Mouse (Mus musculus) splenic B cell, adult 2 months (primary cell): Measurements from ENCODE around the gene Hsph1.
A peak's percentile ranks its signal among the peaks of the same experiment; 100 is the strongest.

Source experiments
- DNase-seq: peaks from one replicate; pipeline ENCODE4 v3.0.0-alpha.2; 2011; ENCODE audit warnings: low read depth, low spot score
- H3K27me3 ChIP-seq: 2 replicates; pipeline ENCODE4 v1.6.1; 2012; ENCODE audit warnings: mild to moderate bottlenecking, low read length, moderate library complexity, mixed read lengths; ENCODE audit not compliant: control insufficient read depth, poor library complexity, insufficient read depth, severe bottlenecking
- H3K36me3 ChIP-seq: 2 replicates; pipeline ENCODE4 v1.6.1; 2012; ENCODE audit warnings: mild to moderate bottlenecking, low read length, moderate library complexity, mixed read lengths; ENCODE audit not compliant: control insufficient read depth, poor library complexity, insufficient read depth, severe bottlenecking

Gene Hsph1

DNA sequence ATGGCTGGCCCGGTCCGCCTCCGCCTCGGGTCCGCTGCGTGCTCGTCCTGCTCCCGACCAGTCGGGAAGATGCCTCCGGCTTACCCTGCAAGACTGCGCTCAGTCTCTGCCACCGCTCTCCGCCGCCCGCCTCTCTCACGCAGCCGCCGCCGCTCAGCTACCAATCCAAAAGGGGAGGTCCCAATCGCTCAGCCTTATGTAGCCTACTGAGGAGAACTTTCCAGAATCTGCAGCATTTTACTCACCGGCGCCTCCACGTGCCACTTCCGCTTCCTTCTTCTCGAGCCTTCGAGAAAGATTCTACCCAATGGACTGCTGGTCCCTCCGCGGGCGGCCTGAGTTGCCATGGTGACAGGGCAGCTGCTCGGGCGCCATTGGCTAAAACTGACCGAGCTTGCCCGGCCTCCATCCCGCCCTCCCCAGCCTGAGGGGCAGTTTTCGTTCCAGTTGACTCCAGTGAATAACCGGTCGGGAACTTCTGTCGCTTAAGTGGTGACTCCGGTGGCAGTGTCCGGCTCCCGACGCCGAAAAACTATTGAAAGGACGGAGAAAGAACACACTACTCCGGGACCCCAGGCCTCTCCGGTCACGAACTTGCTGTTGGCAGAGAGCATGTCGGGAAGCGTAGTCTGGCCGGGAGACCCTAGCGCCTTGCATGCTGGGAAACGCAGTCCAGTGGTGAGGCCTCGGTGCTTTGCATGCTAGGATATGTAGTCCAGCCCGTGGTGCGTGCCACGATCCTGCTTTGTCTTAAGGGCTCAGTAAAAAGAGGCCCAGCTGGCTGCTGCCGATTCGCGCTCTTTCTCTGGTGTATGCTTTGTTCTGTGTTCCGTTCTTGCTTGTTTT, at the start of gene Hsph1:
TSS of gene Hsph1 (minus strand) at position 302 of the 846 bp plus-strand sequence.
- Histone ChIP-seq H3K27me3 (no peaks in the 10 kb centered on the region), H3K36me3 (peaks cover 4% of the 10 kb centered on the region; the same call in 1 of the 2 replicates)
- DNase-seq: peak; percentile 99

- DNase-seq: no peak
- H3K36me3 ChIP-seq: no peaks in the 10 kb centered on the region
- no peaks in the 10 kb centered on the region for H3K27me3 ChIP-seq
Measured at GRCm38 (mm10) chr5:149680946-149681345, 44.8 kb upstream of the Hsph1 start.

- DNase-seq: no peak
- H3K36me3 ChIP-seq: no peaks in the 10 kb centered on the region
- H3K27me3 ChIP-seq: no peaks in the 10 kb centered on the region
Measured at GRCm38 (mm10) chr5:149679886-149680285, 43.7 kb upstream of the Hsph1 start.

DNA sequence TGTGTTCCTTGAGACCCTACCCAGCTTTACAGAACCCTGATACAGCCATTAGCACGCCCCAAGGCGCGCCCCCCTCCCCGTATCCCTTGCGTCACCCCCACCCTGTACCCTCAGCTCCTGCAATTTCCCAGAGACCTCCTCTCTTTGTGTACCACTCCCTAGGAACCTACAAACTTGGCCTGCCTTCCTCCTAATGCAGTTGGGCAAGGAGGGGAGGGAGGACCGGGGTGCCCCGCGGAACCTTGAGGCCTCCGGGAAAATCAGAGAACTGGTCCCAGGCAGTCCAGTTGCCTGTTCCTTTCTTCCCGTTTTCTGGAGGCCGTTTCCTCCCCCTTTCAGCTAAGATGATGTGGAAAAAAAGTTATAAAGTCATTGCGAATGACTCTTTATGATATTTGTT, 43.2 kb upstream of the Hsph1 start:
- no peaks in the 10 kb centered on the region for H3K27me3 ChIP-seq
- H3K36me3 ChIP-seq: no peaks in the 10 kb centered on the region
- no peak for DNase-seq

- Histone ChIP-seq H3K36me3 (no peaks in the 10 kb centered on the region), H3K27me3 (no peaks in the 10 kb centered on the region)
- DNase-seq: no peak
Measured at GRCm38 (mm10) chr5:149678990-149679348, 42.8 kb upstream of the Hsph1 start.

DNA sequence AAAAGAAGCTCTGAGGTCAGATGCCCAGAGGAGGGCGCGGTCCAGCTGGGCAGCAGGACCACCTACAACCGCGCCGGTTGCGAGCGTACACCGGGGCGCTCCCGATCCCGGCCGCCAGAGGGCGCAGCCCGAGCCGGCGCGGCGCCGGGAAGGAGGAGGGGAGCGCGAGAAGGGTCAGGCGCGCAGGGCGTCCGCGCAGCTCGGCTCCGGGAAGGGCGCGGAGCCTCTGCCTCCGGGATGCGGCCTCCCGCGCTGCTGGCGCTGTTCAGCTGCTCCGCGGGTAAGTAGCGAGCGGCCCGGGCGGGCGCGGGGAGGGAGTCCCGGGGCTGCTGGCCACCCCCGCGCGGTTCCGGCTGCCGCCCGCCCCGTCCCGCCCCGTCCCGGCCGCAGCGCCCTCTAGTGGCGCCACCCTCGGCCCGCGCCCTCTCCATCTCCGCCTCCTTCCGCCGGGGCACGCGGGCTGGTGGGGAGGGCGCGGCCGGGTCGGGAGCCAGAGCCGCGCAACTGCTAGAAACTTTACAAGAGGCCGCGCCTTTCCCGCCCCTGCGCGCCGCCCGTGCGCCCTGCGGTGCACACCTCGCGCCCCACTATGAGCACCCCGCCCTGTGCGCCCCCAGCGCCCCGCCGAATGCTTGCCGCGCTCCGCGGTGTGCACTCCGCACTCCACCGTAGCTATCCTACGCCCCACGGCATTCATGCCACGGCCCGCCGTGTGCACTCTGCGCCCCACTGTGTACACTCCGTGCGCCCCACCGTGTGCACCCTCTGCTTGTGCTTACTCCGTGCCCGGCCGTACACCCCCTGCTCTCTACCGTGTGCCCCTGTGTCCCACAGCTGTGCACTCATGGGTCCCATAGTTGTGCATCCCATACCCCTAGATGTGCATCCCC, 42.2 kb upstream of the Hsph1 start, which contains the start of gene B3glct:
TSS of gene B3glct (plus strand) at position 131 of the 890 bp plus-strand sequence.
- no peaks in the 10 kb centered on the region for H3K36me3 ChIP-seq
- peak; percentile 90 for DNase-seq
- H3K27me3 ChIP-seq: no peaks in the 10 kb centered on the region

- Histone ChIP-seq H3K36me3 (no peaks in the 10 kb centered on the region), H3K27me3 (no peaks in the 10 kb centered on the region)
- DNase-seq: no peak
Measured at GRCm38 (mm10) chr5:149677196-149677595, 41.0 kb upstream of the Hsph1 start.

GRCm38 (mm10) chr5:149663417-149663816, 27.2 kb upstream of the Hsph1 start:
- no peak for DNase-seq
- H3K27me3 ChIP-seq: no peaks in the 10 kb centered on the region
- H3K36me3 ChIP-seq: no peaks in the 10 kb centered on the region

- Histone ChIP-seq H3K36me3 (no peaks in the 10 kb centered on the region), H3K27me3 (no peaks in the 10 kb centered on the region)
- DNase-seq: no peak
Measured at GRCm38 (mm10) chr5:149662980-149663379, 26.8 kb upstream of the Hsph1 start.

- no peaks in the 10 kb centered on the region for H3K36me3 ChIP-seq
- H3K27me3 ChIP-seq: no peaks in the 10 kb centered on the region
- DNase-seq: no peak
Measured at GRCm38 (mm10) chr5:149661428-149661827, 25.3 kb upstream of the Hsph1 start.

DNA sequence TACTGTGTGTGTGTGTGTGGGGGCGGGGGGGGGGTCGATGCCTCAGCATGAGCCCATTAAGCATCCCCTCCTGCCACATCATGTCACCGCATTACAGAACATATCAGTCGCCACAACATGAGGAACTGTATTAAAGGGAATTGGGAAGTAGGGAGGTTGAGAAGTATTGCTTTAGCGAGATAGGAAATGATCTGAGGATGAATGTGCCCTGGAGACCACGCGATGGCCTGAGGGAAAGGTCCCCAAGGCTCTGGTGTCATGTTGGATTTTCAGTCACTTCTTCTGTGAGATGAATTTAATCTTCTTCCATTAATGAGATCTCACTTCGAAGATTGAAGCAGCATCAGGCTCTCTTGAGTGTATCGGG, 23.2 kb upstream of the Hsph1 start:
- Histone ChIP-seq H3K27me3 (no peaks in the 10 kb centered on the region), H3K36me3 (no peaks in the 10 kb centered on the region)
- no peak for DNase-seq

DNA sequence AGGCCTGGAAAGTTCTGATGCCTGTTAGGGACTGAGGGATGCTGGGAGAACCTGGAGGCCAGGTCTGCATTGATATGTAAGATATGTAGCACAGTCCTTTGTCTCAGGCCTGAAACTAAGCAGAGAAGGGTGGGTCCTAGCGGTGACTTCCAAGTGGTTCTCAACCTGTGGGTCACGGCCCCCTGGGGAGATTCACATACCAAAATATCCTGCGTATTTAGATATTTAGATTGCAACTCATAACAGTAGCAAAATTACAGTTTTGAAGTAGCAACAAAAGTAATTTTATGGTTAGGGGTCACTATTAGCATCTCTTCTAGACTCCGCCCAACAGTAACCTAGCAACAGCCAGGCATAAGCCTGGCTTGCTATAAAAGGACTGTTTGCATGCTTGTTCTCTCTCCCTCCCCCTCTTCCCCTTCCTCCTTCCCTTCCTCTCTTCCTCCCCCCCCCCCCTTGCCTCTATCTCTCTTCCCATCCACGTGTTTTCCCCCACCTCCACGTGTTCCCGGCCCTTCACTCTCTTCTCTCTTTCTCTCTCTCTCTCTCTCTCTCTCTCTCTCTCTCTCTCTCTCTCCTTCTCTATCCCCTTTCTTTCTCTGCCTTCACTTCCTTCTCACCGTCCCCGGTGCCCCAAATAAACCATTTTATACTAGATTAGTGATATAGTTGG, 22.7 kb upstream of the Hsph1 start:
- H3K36me3 ChIP-seq: no peaks in the 10 kb centered on the region
- DNase-seq: no peak
- H3K27me3 ChIP-seq: no peaks in the 10 kb centered on the region

DNA sequence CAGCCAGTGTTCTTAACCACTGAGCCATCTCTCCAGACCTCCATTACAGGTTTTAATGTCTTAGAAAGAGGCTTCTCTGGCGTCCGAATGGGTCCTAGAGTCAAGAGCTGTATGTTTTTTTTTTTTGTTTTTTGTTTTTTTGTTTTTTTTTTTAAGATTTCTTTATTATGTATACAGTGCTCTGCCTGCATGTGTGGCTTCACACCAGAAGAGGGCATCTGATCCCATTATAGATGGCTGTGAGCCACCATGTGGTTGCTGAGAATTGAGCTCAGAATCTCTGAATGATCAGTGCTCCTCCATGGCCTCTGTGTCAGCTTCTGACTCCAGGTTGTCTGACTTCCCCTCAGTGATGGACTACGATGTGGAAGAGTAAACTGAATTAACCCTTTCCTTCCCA, 21.8 kb upstream of the Hsph1 start:
- no peak for DNase-seq
- no peaks in the 10 kb centered on the region for H3K27me3 ChIP-seq
- no peaks in the 10 kb centered on the region for H3K36me3 ChIP-seq

DNA sequence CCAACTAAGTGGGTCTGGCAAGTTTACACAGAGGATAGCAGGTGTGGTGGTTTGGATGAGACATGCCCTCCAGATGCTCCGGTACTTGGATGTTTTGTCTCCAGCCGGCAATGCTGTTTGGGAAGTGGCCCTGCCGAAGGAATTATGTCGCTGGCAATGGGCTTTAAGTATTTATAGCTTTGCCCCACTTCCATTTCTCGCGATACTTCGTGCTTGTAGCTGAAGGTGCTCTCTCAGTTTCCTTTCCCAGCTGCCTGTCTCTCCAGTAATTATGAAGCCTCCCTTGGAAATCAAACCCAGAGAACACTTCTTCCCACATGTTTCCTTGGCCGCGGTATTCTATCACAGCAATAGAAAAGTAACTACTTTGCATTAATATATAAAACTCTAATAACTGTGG, 19.5 kb upstream of the Hsph1 start:
- DNase-seq: no peak
- no peaks in the 10 kb centered on the region for H3K36me3 ChIP-seq
- no peaks in the 10 kb centered on the region for H3K27me3 ChIP-seq

GRCm38 (mm10) chr5:149650179-149650553, 14.0 kb upstream of the Hsph1 start:
- H3K27me3 ChIP-seq: no peaks in the 10 kb centered on the region
- H3K36me3 ChIP-seq: no peaks in the 10 kb centered on the region
- DNase-seq: no peak
